ENCODE assay signal across 1 mouse cellular context in genomic region chr9:120528815-120529510, GRCm38 (mm10).
TF ChIP-seq lines count a peak whose summit lies in the region.

No protein-coding gene starts in this region.

TF ChIP-seq in myocyte, 11 proteins besides CTCF, POLR2A, EP300 and RAD21 (continued from another document):
- peak; percentile 90 for TF ChIP-seq USF1 (IDR thresholded peaks at IDR 0.05; ENCODE audit: low read depth)
